Mouse (Mus musculus): Measurements from ENCODE around the gene Vwc2l. TPM values are rescaled to one million over a fixed set of nuclear protein-coding genes. Genes with fewer than 3 reads are reported as not detected.

The Vwc2l gene
- polyA plus RNA-seq, 1 experiment from 2014 or later: not detected

DNA sequence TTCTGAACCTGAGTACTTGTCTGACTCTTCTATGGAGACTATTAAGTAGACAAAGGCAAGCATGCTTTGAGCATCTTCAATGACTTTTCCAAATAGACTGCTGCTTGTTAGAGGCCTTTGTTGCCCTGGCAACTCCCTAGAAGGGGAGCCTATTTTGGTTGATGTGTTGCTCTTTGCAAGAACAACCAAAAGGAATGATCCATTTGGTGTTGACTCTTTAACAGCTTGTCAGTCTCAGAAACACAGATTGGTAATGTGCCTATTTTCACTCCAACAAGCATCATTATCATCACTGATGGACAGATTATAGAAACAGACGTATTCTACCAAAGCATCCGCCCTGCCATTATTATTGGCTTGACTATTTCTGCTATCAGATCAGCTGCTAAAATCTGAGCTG, 181.9 kb downstream of the Vwc2l start:
- WGBS: 72% methylated on average over 2 of the region's 2 CpGs

DNA sequence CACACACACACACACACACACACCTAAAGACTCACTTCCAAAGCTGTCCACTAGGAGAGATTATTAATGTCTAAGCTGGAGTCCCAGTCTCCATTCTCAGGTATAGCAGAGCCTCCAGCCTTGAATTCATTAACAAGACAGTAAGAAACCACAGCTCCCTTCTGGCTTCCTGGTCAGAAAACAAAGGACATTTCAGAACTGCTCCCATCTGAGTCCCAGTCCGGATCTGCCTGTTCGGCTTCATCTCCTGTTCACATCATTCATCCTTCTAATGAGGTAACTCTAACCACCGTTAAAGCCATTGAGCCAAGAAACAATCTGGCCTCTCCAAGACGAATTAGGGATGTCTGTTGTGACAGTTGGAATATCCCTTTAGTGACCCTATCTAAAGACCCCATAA, 185.7 kb downstream of the Vwc2l start:
- Histone ChIP-seq H3K4me2 (no peak overlapping the region), H3K27ac (ENCODE audit: poor library complexity, severe bottlenecking) (no peak overlapping the region), H3K4me3 (no peak overlapping the region), H3K36me3 (no peaks in the 10 kb centered on the region), H3K27me3 (replicated peaks) (no peaks in the 10 kb centered on the region), H3K9me3 (replicated peaks) (no peaks in the 10 kb centered on the region), H3K4me1 (replicated peaks) (0 out of 2 replicates have a peak, but pooled peaks cover 2% of the 10 kb centered on the region), H3K9ac (no peak overlapping the region)
- WGBS: 79% methylated on average over 4 of the region's 4 CpGs
- no peak for ATAC-seq (ENCODE audit: insufficient number of reproducible peaks, low FRiP score)

More for the DNA sequence above, 181.9 kb downstream of the Vwc2l start:
- no peak overlapping the region for H3K4me3 ChIP-seq
- H3K4me2 ChIP-seq: no peak overlapping the region
- H3K9ac ChIP-seq: no peak overlapping the region
- peaks cover 5% of the 10 kb centered on the region for H3K4me1 ChIP-seq (replicated peaks)
- H3K36me3 ChIP-seq: no peaks in the 10 kb centered on the region
- no peaks in the 10 kb centered on the region for H3K27me3 ChIP-seq (replicated peaks)
- no peak for ATAC-seq (ENCODE audit: insufficient number of reproducible peaks, low FRiP score)
- H3K9me3 ChIP-seq (replicated peaks): no peaks in the 10 kb centered on the region
- no peak overlapping the region for H3K27ac ChIP-seq (ENCODE audit: poor library complexity, severe bottlenecking)

DNA sequence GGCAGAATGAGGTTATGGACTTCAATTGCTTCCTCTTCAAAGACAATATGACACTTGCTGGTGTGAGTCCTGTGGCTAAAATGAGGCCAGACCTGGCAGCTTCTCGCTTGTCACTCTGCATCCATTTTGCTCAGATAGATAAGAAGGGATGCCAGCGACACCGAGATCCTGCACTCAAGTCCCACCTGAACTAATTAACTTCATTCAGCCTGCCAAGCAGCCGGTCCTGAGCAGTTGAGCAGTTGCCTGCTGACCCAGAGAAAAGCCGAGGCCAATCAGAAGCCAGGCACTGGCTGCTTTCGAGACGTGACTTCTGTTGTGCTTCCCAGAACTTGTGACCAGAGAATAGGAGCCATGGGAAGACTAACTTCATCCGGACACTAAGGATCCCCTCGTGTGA, 187.6 kb downstream of the Vwc2l start:
- no peak overlapping the region for H3K27ac ChIP-seq (ENCODE audit: poor library complexity, severe bottlenecking)
- H3K4me3 ChIP-seq: no peak overlapping the region
- H3K27me3 ChIP-seq (replicated peaks): no peaks in the 10 kb centered on the region
- H3K4me2 ChIP-seq: no peak overlapping the region
- H3K9ac ChIP-seq: no peak overlapping the region
- WGBS: 52% methylated on average over 9 of the region's 9 CpGs
- H3K9me3 ChIP-seq (replicated peaks): no peaks in the 10 kb centered on the region
- H3K36me3 ChIP-seq: no peaks in the 10 kb centered on the region
- 0 out of 2 replicates have a peak, but pooled peaks cover 2% of the 10 kb centered on the region for H3K4me1 ChIP-seq (replicated peaks)
- no peak for ATAC-seq (ENCODE audit: insufficient number of reproducible peaks, low FRiP score)

DNA sequence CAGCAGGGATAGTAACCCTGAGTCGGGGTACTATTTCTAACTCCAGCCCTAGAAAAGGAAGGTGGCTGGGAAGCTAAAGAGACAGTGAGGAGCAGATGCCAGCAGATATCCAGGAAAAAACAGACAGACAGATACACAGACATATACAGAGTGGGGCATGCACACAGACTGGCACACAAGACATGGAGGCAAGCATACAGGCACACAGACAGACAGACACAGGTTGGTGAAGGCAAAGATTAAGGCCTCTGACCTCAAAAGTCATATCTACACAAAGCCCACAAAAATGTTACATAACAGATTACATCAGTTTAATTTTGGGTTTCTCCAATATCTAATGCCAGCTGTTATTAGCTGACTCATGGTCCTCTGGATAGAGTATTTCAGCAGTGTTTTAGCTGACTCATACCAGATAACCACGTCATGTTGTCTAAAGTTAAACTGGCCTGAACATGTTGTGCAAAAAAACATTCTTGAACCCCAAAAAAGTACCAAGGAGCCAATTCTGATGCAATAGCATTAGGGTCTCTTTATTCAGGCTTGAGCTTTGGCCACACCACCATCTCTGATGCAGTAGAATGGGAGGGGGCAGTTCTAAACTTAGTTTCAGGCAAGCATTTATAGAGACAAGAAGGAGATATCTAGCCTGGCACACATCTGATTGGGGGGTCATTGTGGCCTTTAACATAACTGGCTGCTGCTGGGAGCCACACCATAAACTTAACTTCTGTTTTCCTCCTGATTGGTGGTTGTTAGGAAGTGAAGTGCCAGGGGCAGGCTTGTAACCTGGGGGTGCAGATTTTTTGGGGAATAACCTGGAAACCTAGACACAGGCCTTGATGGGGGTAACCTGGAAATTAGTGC, 192.9 kb downstream of the Vwc2l start:
- peak overlapping the region; percentile 34 for H3K27ac ChIP-seq (ENCODE audit: poor library complexity, severe bottlenecking)
- H3K36me3 ChIP-seq: no peaks in the 10 kb centered on the region
- H3K27me3 ChIP-seq (replicated peaks): no peaks in the 10 kb centered on the region
- H3K9me3 ChIP-seq (replicated peaks): no peaks in the 10 kb centered on the region
- 68% methylated on average over 2 of the region's 2 CpGs for WGBS
- H3K4me2 ChIP-seq: no peak overlapping the region
- peak; percentile 90 for ATAC-seq (ENCODE audit: insufficient number of reproducible peaks, low FRiP score)
- no peak overlapping the region for H3K4me3 ChIP-seq
- 0 out of 2 replicates have a peak, but pooled peaks cover 2% of the 10 kb centered on the region for H3K4me1 ChIP-seq (replicated peaks)
- no peak overlapping the region for H3K9ac ChIP-seq

DNA sequence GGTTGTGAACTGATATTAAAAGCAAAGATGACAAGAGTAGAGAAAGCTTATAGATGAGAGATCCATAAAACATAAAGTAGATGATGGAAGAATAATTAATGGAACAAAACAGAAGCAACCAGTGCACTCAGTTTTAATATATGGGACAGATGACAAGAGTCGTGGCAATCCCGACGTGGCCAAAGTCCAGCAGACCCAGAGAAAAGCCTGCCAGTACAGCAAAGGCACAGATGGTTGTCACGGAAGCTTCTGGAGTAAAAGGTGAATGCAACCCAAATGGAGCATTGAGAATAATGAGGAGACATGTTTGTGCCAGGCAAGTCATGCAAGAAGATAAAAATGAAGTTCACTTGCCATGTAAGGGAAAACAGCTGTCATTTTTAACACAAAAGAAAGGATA, 207.5 kb downstream of the Vwc2l start:
- no peak for ATAC-seq (ENCODE audit: insufficient number of reproducible peaks, low FRiP score)
- Histone ChIP-seq H3K4me1 (replicated peaks) (no peaks in the 10 kb centered on the region), H3K27ac (ENCODE audit: poor library complexity, severe bottlenecking) (no peak overlapping the region), H3K9ac (no peak overlapping the region), H3K36me3 (no peaks in the 10 kb centered on the region), H3K9me3 (replicated peaks) (no peaks in the 10 kb centered on the region), H3K4me3 (no peak overlapping the region), H3K4me2 (no peak overlapping the region), H3K27me3 (replicated peaks) (no peaks in the 10 kb centered on the region)
- 89% methylated on average over 4 of the region's 4 CpGs for WGBS
